Mouse (Mus musculus) kidney, embryonic 16.5 days (tissue): Measurements from ENCODE around the gene Tnfrsf22. TPM values are rescaled to one million over a fixed set of nuclear protein-coding genes. Genes with fewer than 3 reads are reported as not detected.

Experiments used
- ATAC-seq: fragments of 200-750 bp; cut with Nextera tagmentation; 2 replicates; pipeline ENCODE4 v1.8.0; 2017; ENCODE audit warnings: moderate TSS enrichment; ENCODE audit not compliant: low FRiP score, low TSS enrichment
- H3K27ac ChIP-seq: fragments of 300-500 bp; sonication (generic); 2 replicates; pipeline ENCODE4 v1.5.1; 2014; ENCODE audit warnings: low read length
- H3K27me3 ChIP-seq: fragments of 300-500 bp; sonication (generic); 2 replicates; pipeline ENCODE4 v1.6.1; 2014; ENCODE audit warnings: low read length, control low read depth, mixed read lengths; ENCODE audit not compliant: insufficient read depth
- H3K36me3 ChIP-seq: fragments of 300-500 bp; sonication (generic); 2 replicates; pipeline ENCODE4 v1.6.1; 2014; ENCODE audit warnings: low read length, control low read depth, mixed read lengths; ENCODE audit not compliant: insufficient read depth
- H3K4me1 ChIP-seq: fragments of 300-500 bp; sonication (generic); 2 replicates; pipeline ENCODE4 v1.6.1; 2014; ENCODE audit warnings: low read length, control low read depth, mixed read lengths; ENCODE audit not compliant: insufficient read depth
- H3K4me2 ChIP-seq: fragments of 300-500 bp; sonication (generic); replicated peaks from 2 replicates; pipeline ENCODE4 v1.6.1; 2014; ENCODE audit warnings: low read depth, low read length
- H3K4me3 ChIP-seq: fragments of 300-500 bp; sonication (generic); 2 replicates; pipeline ENCODE4 v1.5.1; 2014; ENCODE audit warnings: mild to moderate bottlenecking, low read length
- H3K9ac ChIP-seq: fragments of 300-500 bp; sonication (generic); replicated peaks from 2 replicates; pipeline ENCODE4 v1.6.1; 2014; ENCODE audit warnings: low read length
- H3K9me3 ChIP-seq: fragments of 300-500 bp; sonication (generic); 2 replicates; pipeline ENCODE4 v1.6.1; 2016; ENCODE audit warnings: low read length, control low read depth
- WGBS: fragments of 180-500 bp; shearing (Covaris S2); extraction: QIAGEN DNeasy Blood & Tissue Kit; methylation state at CpG from one replicate; pipeline ENCODE4 v1.1.7; 2014; 5-methylcytosine and 5-hydroxymethylcytosine counted together
- polyA plus RNA-seq: library from polyadenylated mRNA; unstranded; fragments of >200 nt; fragmentation: Nextera tagmentation; extraction: Ambion mirVana; gene quantifications from 2 replicates; pipeline ENCODE4 v1.2.1, GENCODE M21; 2015

The Tnfrsf22 gene
- polyA plus RNA-seq, 1 experiment from 2014 or later = 10.0 TPM

DNA sequence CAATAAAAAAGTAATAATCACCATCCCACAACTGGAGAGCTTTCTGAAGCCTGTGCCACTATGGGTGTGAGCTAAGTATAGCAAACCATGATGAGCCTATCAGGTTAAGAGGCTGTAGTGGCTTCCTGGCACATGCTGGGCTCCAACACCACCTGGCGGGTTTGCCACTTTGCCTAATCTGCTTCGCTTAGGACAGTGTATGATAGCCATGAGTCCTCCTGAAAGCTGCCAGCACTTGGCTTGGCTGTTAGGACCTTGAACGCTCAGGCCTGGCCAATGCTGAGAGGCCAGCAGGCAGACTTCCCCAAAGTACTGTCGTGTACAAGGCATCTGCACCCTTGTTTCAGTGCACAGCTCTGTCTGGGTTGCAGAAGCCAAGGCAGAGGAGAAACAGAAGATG is 61.5 kb downstream of the Tnfrsf22 start:
- Histone ChIP-seq H3K27me3 (no peaks in the 10 kb centered on the region), H3K27ac (no peak overlapping the region), H3K4me1 (no peaks in the 10 kb centered on the region), H3K4me2 (no peak overlapping the region), H3K36me3 (peaks cover 60% of the 10 kb centered on the region), H3K4me3 (no peak overlapping the region), H3K9ac (no peak overlapping the region), H3K9me3 (no peaks in the 10 kb centered on the region)
- ATAC-seq = no peak
- 91% methylated on average over 4 of the region's 4 CpGs for WGBS

DNA sequence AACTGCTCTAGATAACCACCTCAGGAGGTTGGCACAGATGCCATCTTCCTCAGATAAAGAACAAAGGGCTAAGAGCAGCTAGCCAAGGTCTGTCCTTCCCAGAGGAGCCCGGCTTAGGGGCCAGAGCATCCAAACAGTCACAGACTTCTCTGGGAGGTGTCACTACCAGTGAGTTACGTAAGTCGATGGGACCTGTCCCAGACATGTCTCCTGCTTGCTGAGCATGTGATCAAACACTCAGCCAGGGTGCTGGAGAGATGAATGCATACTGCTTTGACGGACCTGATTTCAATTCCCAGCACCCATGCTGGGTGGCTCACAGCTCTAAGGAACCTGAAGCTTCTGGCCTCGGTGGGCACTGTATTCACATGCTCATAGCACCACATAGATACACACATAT is 61.9 kb downstream of the Tnfrsf22 start:
- Histone ChIP-seq H3K4me3 (no peak overlapping the region), H3K27me3 (no peaks in the 10 kb centered on the region), H3K9ac (no peak overlapping the region), H3K4me2 (no peak overlapping the region), H3K36me3 (peaks cover 60% of the 10 kb centered on the region), H3K4me1 (no peaks in the 10 kb centered on the region), H3K9me3 (no peaks in the 10 kb centered on the region), H3K27ac (no peak overlapping the region)
- 92% methylated on average over 5 of the region's 5 CpGs for WGBS
- no peak for ATAC-seq

Other genes starting within 250 kb of the Tnfrsf22 start
- gene Cdkn1c, start 188.6 kb downstream of the Tnfrsf22 start, polyA plus RNA-seq = 675 and 814 TPM in 2 replicates
- gene Slc22a18, start 175.9 kb downstream of the Tnfrsf22 start, polyA plus RNA-seq = 7.2 and 8.3 TPM in 2 replicates
- gene Phlda2, start 146.5 kb downstream of the Tnfrsf22 start, polyA plus RNA-seq = 9.1 and 10.4 TPM in 2 replicates
- 291 and 292 TPM in 2 replicates for gene Nap1l4, start 100.6 kb downstream of the Tnfrsf22 start, polyA plus RNA-seq
- 72.3 and 74.2 TPM in 2 replicates for gene Cars, start 49.6 kb downstream of the Tnfrsf22 start, polyA plus RNA-seq
- gene Tnfrsf26, start 20.9 kb downstream of the Tnfrsf22 start, polyA plus RNA-seq = 0.51 and 0.56 TPM in 2 replicates
- gene Tnfrsf23, start 36.2 kb upstream of the Tnfrsf22 start, polyA plus RNA-seq = 1.6 and 1.9 TPM in 2 replicates
- gene Osbpl5, start 107.3 kb upstream of the Tnfrsf22 start, polyA plus RNA-seq = 42.1 and 47.1 TPM in 2 replicates
- gene Mrgprg, start 117.3 kb upstream of the Tnfrsf22 start, polyA plus RNA-seq = not detected in 2 replicates
- 2.2 and 2.5 TPM in 2 replicates for gene Mrgpre, start 134.8 kb upstream of the Tnfrsf22 start, polyA plus RNA-seq
- 11.7 and 13.3 TPM in 2 replicates for gene Nadsyn1, start 173.2 kb upstream of the Tnfrsf22 start, polyA plus RNA-seq
- gene Dhcr7, start 173.5 kb upstream of the Tnfrsf22 start, polyA plus RNA-seq = 44.5 and 48.8 TPM in 2 replicates
- gene Gm498, start 217.2 kb upstream of the Tnfrsf22 start, polyA plus RNA-seq = not detected in 2 replicates